Mouse (Mus musculus) spleen, adult 2 months (tissue): ENCODE data around the gene 1700020N01Rik.

Experiments
- CTCF ChIP-seq: fragments of 200-500 bp; IDR thresholded peaks from 2 replicates; pipeline ENCODE4 v1.5.1; 2011; ENCODE audit warnings: mild to moderate bottlenecking, inconsistent platforms; ENCODE audit not compliant: insufficient read depth, insufficient read length, insufficient replicate concordance; ENCODE audit errors: extremely low read depth
- POLR2A ChIP-seq: fragments of 200-500 bp; IDR thresholded peaks from 2 replicates; pipeline ENCODE4 v1.6.1; 2011; ENCODE audit warnings: low read depth, low read length, inconsistent platforms

- no peak for TF ChIP-seq POLR2A
- TF ChIP-seq CTCF, result no peak
Observed at GRCm38 (mm10) chr10:21636711-21637081, 43.8 kb downstream of the 1700020N01Rik start.
